Mouse (Mus musculus) lung, embryonic 15.5 days (tissue): ENCODE measurements around the gene Ttc1. TPM values are rescaled to one million over a fixed set of nuclear protein-coding genes. Genes with fewer than 3 reads are reported as not detected.
A peak's percentile ranks its signal among the peaks of the same experiment; 100 is the strongest.

Experiments used
- ATAC-seq: fragments of 200-750 bp; cut with Nextera tagmentation; 2 replicates; pipeline ENCODE4 v1.8.0; 2017; ENCODE audit warnings: moderate number of reproducible peaks, borderline replicate concordance; ENCODE audit not compliant: low FRiP score, low TSS enrichment; ENCODE audit errors: extremely low read depth
- H3K27ac ChIP-seq: fragments of 300-500 bp; sonication (generic); 2 replicates; pipeline ENCODE4 v1.5.1; 2015; ENCODE audit warnings: moderate library complexity, mild to moderate bottlenecking, inconsistent platforms
- H3K27me3 ChIP-seq: fragments of 300-500 bp; sonication (generic); 2 replicates; pipeline ENCODE4 v1.6.1; 2015; ENCODE audit warnings: inconsistent platforms
- H3K36me3 ChIP-seq: fragments of 300-500 bp; sonication (generic); 2 replicates; pipeline ENCODE4 v1.6.1; 2015; ENCODE audit warnings: inconsistent platforms
- H3K4me1 ChIP-seq: fragments of 300-500 bp; sonication (generic); 2 replicates; pipeline ENCODE4 v1.6.1; 2015; ENCODE audit warnings: inconsistent platforms
- H3K4me2 ChIP-seq: fragments of 300-500 bp; sonication (generic); 2 replicates; pipeline ENCODE4 v1.6.1; 2015; ENCODE audit warnings: inconsistent platforms, mild to moderate bottlenecking, moderate library complexity
- H3K4me3 ChIP-seq: fragments of 300-500 bp; sonication (generic); 2 replicates; pipeline ENCODE4 v1.5.1; 2015; ENCODE audit warnings: mild to moderate bottlenecking, inconsistent platforms
- H3K9ac ChIP-seq: fragments of 300-500 bp; sonication (generic); 2 replicates; pipeline ENCODE4 v1.6.1; 2015; ENCODE audit warnings: inconsistent platforms
- H3K9me3 ChIP-seq: fragments of 300-500 bp; sonication (generic); 2 replicates; pipeline ENCODE4 v1.6.1; 2016; ENCODE audit warnings: inconsistent platforms
- WGBS: fragments of 180-500 bp; shearing (Covaris S2); methylation state at CpG from one replicate; pipeline ENCODE4 v1.1.7; 2015; 5-methylcytosine and 5-hydroxymethylcytosine counted together
- polyA plus RNA-seq: library from polyadenylated mRNA; unstranded; fragments of >200 nt; fragmentation: Nextera tagmentation; extraction: Ambion mirVana; gene quantifications from 2 replicates; pipeline ENCODE4 v1.2.1, GENCODE M21; 2015

Ttc1 gene
- polyA plus RNA-seq, 1 experiment from 2014 or later: 64.8 TPM

GRCm38 (mm10) chr11:43700291-43700690, 47.5 kb downstream of the Ttc1 start:
- WGBS: 93% methylated on average over 3 of the region's 3 CpGs
- Histone ChIP-seq H3K27me3 (no peaks in the 10 kb centered on the region), H3K36me3 (peaks cover 28% of the 10 kb centered on the region), H3K9ac (no peak overlapping the region), H3K4me1 (peaks cover 10% of the 10 kb centered on the region), H3K27ac (no peak overlapping the region), H3K4me3 (no peak overlapping the region), H3K4me2 (no peak overlapping the region), H3K9me3 (no peaks in the 10 kb centered on the region)
- no peak for ATAC-seq

GRCm38 (mm10) chr11:43698621-43699020, 49.2 kb downstream of the Ttc1 start:
- Histone ChIP-seq H3K9ac (no peak overlapping the region), H3K9me3 (no peaks in the 10 kb centered on the region), H3K27ac (0 out of 2 replicates have a peak overlapping the region, but pooled peaks have one; percentile 41), H3K27me3 (no peaks in the 10 kb centered on the region), H3K4me3 (no peak overlapping the region), H3K4me2 (no peak overlapping the region), H3K4me1 (peaks cover 10% of the 10 kb centered on the region), H3K36me3 (peaks cover 32% of the 10 kb centered on the region)
- ATAC-seq: peak; percentile 55; the same call in 1 of the 2 replicates
- WGBS: 57% methylated on average over 5 of the region's 5 CpGs

- Histone ChIP-seq H3K9me3 (no peaks in the 10 kb centered on the region), H3K27ac (no peak overlapping the region), H3K4me3 (no peak overlapping the region), H3K27me3 (no peaks in the 10 kb centered on the region), H3K4me1 (peaks cover 10% of the 10 kb centered on the region), H3K36me3 (peaks cover 50% of the 10 kb centered on the region), H3K9ac (no peak overlapping the region), H3K4me2 (no peak overlapping the region)
- no peak for ATAC-seq
- WGBS: 91% methylated on average over 4 of the region's 4 CpGs
Measured at GRCm38 (mm10) chr11:43696623-43697022, 51.2 kb downstream of the Ttc1 start.

- Histone ChIP-seq H3K4me3 (no peak overlapping the region), H3K9ac (no peak overlapping the region), H3K4me2 (no peak overlapping the region), H3K27me3 (no peaks in the 10 kb centered on the region), H3K4me1 (peaks cover 3% of the 10 kb centered on the region), H3K9me3 (no peaks in the 10 kb centered on the region), H3K27ac (no peak overlapping the region), H3K36me3 (peaks cover 46% of the 10 kb centered on the region)
- 87% methylated on average over 1 of the region's 1 CpGs for WGBS
- no peak for ATAC-seq
Measured at GRCm38 (mm10) chr11:43688850-43689249, 59.0 kb downstream of the Ttc1 start.

- under 1% methylated on average over 72 of the region's 72 CpGs for WGBS
- Histone ChIP-seq H3K9me3 (no peaks in the 10 kb centered on the region), H3K9ac (peak overlapping the region; percentile 93), H3K36me3 (peaks cover 4% of the 10 kb centered on the region; the same call in 1 of the 2 replicates), H3K4me3 (peak overlapping the region; percentile 86), H3K4me1 (peaks cover 12% of the 10 kb centered on the region), H3K4me2 (peak overlapping the region; percentile 74), H3K27me3 (no peaks in the 10 kb centered on the region), H3K27ac (peak overlapping the region; percentile 92)
- peak; percentile 32 for ATAC-seq
Measured at GRCm38 (mm10) chr11:43682415-43683217, 65.2 kb downstream of the Ttc1 start.

GRCm38 (mm10) chr11:43681472-43682414, 66.1 kb downstream of the Ttc1 start, which contains the start of gene Pwwp2a:
TSS of gene Pwwp2a (plus strand) at chr11:43681998.
- Histone ChIP-seq H3K4me2 (peak within 1 kb of the TSS; percentile 74), H3K27ac (peak within 1 kb of the TSS; percentile 92), H3K36me3 (no peaks in the 10 kb centered on the region; the same call in 1 of the 2 replicates), H3K4me1 (peaks cover 12% of the 10 kb centered on the region), H3K9ac (peak within 1 kb of the TSS; percentile 93), H3K27me3 (no peaks in the 10 kb centered on the region), H3K9me3 (no peaks in the 10 kb centered on the region), H3K4me3 (peak within 1 kb of the TSS; percentile 86)
- under 1% methylated on average over 76 of the region's 87 CpGs for WGBS
- ATAC-seq: peak; percentile 99

Other genes with a start within 250 kb of the Ttc1 start
- gene Ccnjl, start 219.2 kb downstream of the Ttc1 start, polyA plus RNA-seq: 22.6 and 23.3 TPM in 2 replicates
- gene 4933415A04Rik, start 161.0 kb downstream of the Ttc1 start, polyA plus RNA-seq: 5.9 and 6.3 TPM in 2 replicates
- not detected in 2 replicates for gene Fabp6, start 146.5 kb downstream of the Ttc1 start, polyA plus RNA-seq
- 23.4 and 28.4 TPM in 2 replicates for gene Pwwp2a, start 66.0 kb downstream of the Ttc1 start, polyA plus RNA-seq
- gene Adra1b, start 153.2 kb upstream of the Ttc1 start, polyA plus RNA-seq: 4.3 and 4.8 TPM in 2 replicates